Mouse (Mus musculus) CH12.LX (cell line): Measurements from ENCODE around the gene Fcgr2b. TPM values are rescaled to one million over a fixed set of nuclear protein-coding genes. Genes with fewer than 3 reads are reported as not detected.
"Not testable (repeated sequence)": the region's sequence is repeated elsewhere in the genome, so short reads cannot be mapped to it uniquely, and the experiment has no call there.

Experiments
- DNase-seq: peaks from one replicate; pipeline ENCODE4 v3.0.0-alpha.2; 2013; ENCODE audit errors: extremely low read depth
- H3K27ac ChIP-seq: 2 replicates; pipeline ENCODE4 v1.5.1; 2012; ENCODE audit warnings: low read depth, mild to moderate bottlenecking, control low read depth, moderate library complexity; ENCODE audit not compliant: insufficient read depth
- H3K27me3 ChIP-seq: replicated peaks from 2 replicates; pipeline ENCODE3; 2012; ENCODE audit warnings: inconsistent platforms
- H3K36me3 ChIP-seq, 2 experiments: replicated peaks in 1 of 2; 2 replicates each; pipeline versions ENCODE3 to v1.6.1; 2012; ENCODE audit warnings: inconsistent platforms in 1 of 2, low read length in 1 of 2, mild to moderate bottlenecking in 1 of 2, mixed read lengths in 1 of 2, moderate library complexity in 1 of 2; ENCODE audit not compliant: control insufficient read depth in 1 of 2, insufficient read depth in 1 of 2
- H3K4me1 ChIP-seq, 2 experiments: 2 replicates each; pipeline ENCODE4 v1.6.1; 2012; ENCODE audit warnings: inconsistent platforms in 1 of 2, moderate library complexity in 1 of 2; ENCODE audit not compliant: insufficient read depth in 2 of 2, control insufficient read depth in 1 of 2
- H3K4me2 ChIP-seq: 2 replicates; pipeline ENCODE4 v1.6.1; 2012; ENCODE audit warnings: low read depth, mild to moderate bottlenecking, control low read depth; ENCODE audit not compliant: poor library complexity, insufficient read depth, severe bottlenecking
- H3K4me3 ChIP-seq, 3 experiments: fragments of 150-350 bp in 1 of 3; sonication (generic) in 1 of 3; replicated peaks in 1 of 3; 2 replicates each; pipeline versions ENCODE3 to v1.5.1; 2011 to 2012; ENCODE audit warnings: low read depth in 2 of 3, low read length in 2 of 3, mild to moderate bottlenecking in 2 of 3, moderate library complexity in 2 of 3, control low read depth in 1 of 3, improper control_type of control experiment in 1 of 3, inconsistent platforms in 1 of 3, mixed read lengths in 1 of 3; ENCODE audit not compliant: poor library complexity in 1 of 3
- H3K79me2 ChIP-seq: replicated peaks from 2 replicates; pipeline ENCODE4 v1.6.1; 2012; ENCODE audit warnings: mild to moderate bottlenecking, moderate library complexity; ENCODE audit not compliant: control insufficient read depth, poor library complexity, insufficient read depth, severe bottlenecking; ENCODE audit errors: extremely low read depth
- H3K9ac ChIP-seq: 2 replicates; pipeline ENCODE4 v1.6.1; 2012; ENCODE audit warnings: low read depth, mild to moderate bottlenecking, control low read depth, moderate library complexity; ENCODE audit not compliant: insufficient read depth
- H3K9me3 ChIP-seq: replicated peaks from 2 replicates; pipeline ENCODE3; 2012; ENCODE audit warnings: low read length, inconsistent platforms, mixed read lengths
- BHLHE40 ChIP-seq: IDR thresholded peaks from 2 replicates; pipeline ENCODE4 v1.6.1; 2011; ENCODE audit warnings: mild to moderate bottlenecking, low read depth, low read length, improper control_type of control experiment
- CHD1 ChIP-seq: IDR thresholded peaks from 2 replicates; pipeline ENCODE4 v1.6.1; 2012; ENCODE audit warnings: low read depth, low read length, improper control_type of control experiment, inconsistent platforms
- CHD2 ChIP-seq: IDR thresholded peaks from 2 replicates; pipeline ENCODE4 v1.6.1; 2011; ENCODE audit warnings: low read length, improper control_type of control experiment
- CTCF ChIP-seq, 2 experiments: IDR thresholded peaks in 1 of 2; conservative IDR thresholded peaks in 1 of 2; 2 replicates each; pipeline ENCODE4 v1.5.1; 2011 to 2012; ENCODE audit warnings: low read depth in 2 of 2, low read length in 2 of 2, improper control_type of control experiment in 1 of 2, inconsistent platforms in 1 of 2, mild to moderate bottlenecking in 1 of 2, moderate library complexity in 1 of 2
- ELF1 ChIP-seq: IDR thresholded peaks from 2 replicates; pipeline ENCODE4 v1.6.1; 2014; ENCODE audit warnings: low read depth, mild to moderate bottlenecking, inconsistent platforms, low read length, improper control_type of control experiment
- EP300 ChIP-seq: IDR thresholded peaks from 2 replicates; pipeline ENCODE4 v1.6.1; 2011; ENCODE audit warnings: low read length, improper control_type of control experiment
- ETS1 ChIP-seq: conservative IDR thresholded peaks from 2 replicates; pipeline ENCODE4 v1.6.1; 2012; ENCODE audit warnings: low read depth, mild to moderate bottlenecking, inconsistent platforms, low read length, improper control_type of control experiment, moderate library complexity
- GABPA ChIP-seq: IDR thresholded peaks from 2 replicates; pipeline ENCODE4 v1.6.1; 2012; ENCODE audit warnings: low read depth, low read length, improper control_type of control experiment, inconsistent platforms; ENCODE audit not compliant: insufficient replicate concordance
- HCFC1 ChIP-seq: IDR thresholded peaks from 2 replicates; pipeline ENCODE4 v1.6.1; 2012; ENCODE audit warnings: low read depth, mild to moderate bottlenecking, inconsistent platforms, low read length, improper control_type of control experiment
- IRF4 ChIP-seq: IDR thresholded peaks from 2 replicates; pipeline ENCODE4 v1.6.1; 2014; ENCODE audit warnings: low read depth, mild to moderate bottlenecking, inconsistent platforms, low read length, improper control_type of control experiment
- JUN ChIP-seq: IDR thresholded peaks from 2 replicates; pipeline ENCODE4 v1.6.1; 2011; ENCODE audit warnings: low read depth, mild to moderate bottlenecking, low read length, improper control_type of control experiment, moderate library complexity; ENCODE audit not compliant: insufficient read depth
- JUND ChIP-seq: conservative IDR thresholded peaks from 2 replicates; pipeline ENCODE4 v1.6.1; 2011; ENCODE audit warnings: low read depth, low read length, improper control_type of control experiment
- KAT2A ChIP-seq: IDR thresholded peaks from 2 replicates; pipeline ENCODE4 v1.6.1; 2012; ENCODE audit warnings: low read length, improper control_type of control experiment, inconsistent platforms; ENCODE audit not compliant: insufficient replicate concordance
- MAX ChIP-seq: IDR thresholded peaks from 2 replicates; pipeline ENCODE4 v1.6.1; 2011; ENCODE audit warnings: low read length, improper control_type of control experiment
- MAZ ChIP-seq: IDR thresholded peaks from 2 replicates; pipeline ENCODE4 v1.6.1; 2012; ENCODE audit warnings: low read depth, mild to moderate bottlenecking, inconsistent platforms, low read length, improper control_type of control experiment, moderate library complexity
- MEF2A ChIP-seq: IDR thresholded peaks from 2 replicates; pipeline ENCODE4 v1.6.1; 2014; ENCODE audit warnings: low read depth, mild to moderate bottlenecking, inconsistent platforms, low read length, improper control_type of control experiment, borderline replicate concordance
- MYC ChIP-seq: IDR thresholded peaks from 2 replicates; pipeline ENCODE4 v1.6.1; 2011; ENCODE audit warnings: low read depth, mild to moderate bottlenecking, improper control_type of control experiment, low read length
- NELFE ChIP-seq: IDR thresholded peaks from 2 replicates; pipeline ENCODE4 v1.6.1; 2011; ENCODE audit warnings: low read depth, low read length, improper control_type of control experiment
- NRF1 ChIP-seq: IDR thresholded peaks from 2 replicates; pipeline ENCODE4 v1.6.1; 2014; ENCODE audit warnings: low read depth, mild to moderate bottlenecking, inconsistent platforms, low read length, improper control_type of control experiment, moderate library complexity
- PAX5 ChIP-seq: IDR thresholded peaks from 2 replicates; pipeline ENCODE4 v1.6.1; 2012; ENCODE audit warnings: low read length, inconsistent platforms, mixed read lengths
- POLR2A ChIP-seq: IDR thresholded peaks from 2 replicates; pipeline ENCODE4 v1.6.1; 2011; ENCODE audit warnings: low read depth, mild to moderate bottlenecking, improper control_type of control experiment, low read length
- POLR2AphosphoS2 ChIP-seq: IDR thresholded peaks from 2 replicates; pipeline ENCODE4 v1.6.1; 2011; ENCODE audit warnings: low read depth, low read length, improper control_type of control experiment
- RAD21 ChIP-seq: IDR thresholded peaks from 2 replicates; pipeline ENCODE4 v1.6.1; 2011; ENCODE audit warnings: low read depth, mild to moderate bottlenecking, low read length, improper control_type of control experiment, moderate library complexity
- SIN3A ChIP-seq: IDR thresholded peaks from 2 replicates; pipeline ENCODE4 v1.6.1; 2012; ENCODE audit warnings: low read length, improper control_type of control experiment, inconsistent platforms
- SMC3 ChIP-seq: IDR thresholded peaks from 2 replicates; pipeline ENCODE4 v1.6.1; 2011; ENCODE audit warnings: low read depth, low read length, improper control_type of control experiment
- TBP ChIP-seq: conservative IDR thresholded peaks from 2 replicates; pipeline ENCODE4 v1.6.1; 2011; ENCODE audit warnings: low read depth, low read length, improper control_type of control experiment
- TCF12 ChIP-seq: IDR thresholded peaks from 2 replicates; pipeline ENCODE4 v1.6.1; 2014; ENCODE audit warnings: low read depth, mild to moderate bottlenecking, inconsistent platforms, low read length, improper control_type of control experiment
- USF1 ChIP-seq: IDR thresholded peaks from 2 replicates; pipeline ENCODE4 v1.6.1; 2014; ENCODE audit warnings: low read depth, mild to moderate bottlenecking, inconsistent platforms, low read length, improper control_type of control experiment
- USF2 ChIP-seq: conservative IDR thresholded peaks from 2 replicates; pipeline ENCODE4 v1.6.1; 2011; ENCODE audit warnings: low read depth, low read length, improper control_type of control experiment
- ZKSCAN1 ChIP-seq: IDR thresholded peaks from 2 replicates; pipeline ENCODE4 v1.6.1; 2012; ENCODE audit warnings: low read depth, inconsistent platforms, low read length, improper control_type of control experiment, borderline replicate concordance
- ZNF384 ChIP-seq: IDR thresholded peaks from 2 replicates; pipeline ENCODE4 v1.6.1; 2012; ENCODE audit warnings: low read depth, low read length, improper control_type of control experiment, inconsistent platforms
- dilution Hi-C: fragments of 300-500 bp; cut with MboI; formaldehyde crosslinking; loops from 2 replicates; pipeline ENCODE4 v1.14.3; 2020; ENCODE audit warnings: low sequenced_read_pairs; ENCODE audit not compliant: extremely low pct_unique_long_range_greater_than_20kb, extremely low pct_ligation_motif_present
- in situ Hi-C: fragments of 300-500 bp; cut with MboI; formaldehyde crosslinking; loops from 3 replicates; pipeline ENCODE4 v1.14.3; 2019; ENCODE audit warnings: low sequenced_read_pairs, low pct_ligation_motif_present, low pct_unique_long_range_greater_than_20kb, mixed read lengths
- polyA plus RNA-seq: library from polyadenylated mRNA; unstranded; fragments of >175 nt; gene quantifications from 2 replicates; pipeline ENCODE4 v1.2.1, GENCODE M21; 2012; ENCODE audit warnings: low read depth; ENCODE audit not compliant: insufficient read length
- total RNA-seq, 2 experiments: library from RNA; depleted of rRNA; stranded (reverse); fragments of 300-350 nt in 1 of 2; fragments of >200 nt in 1 of 2; gene quantifications; 2 replicates each; pipeline ENCODE4 v1.2.3; 2012 to 2014

The Fcgr2b gene
- total and polyA plus RNA-seq, 3 experiments: 20.2 to 44.3 (median 29.5) TPM

DNA sequence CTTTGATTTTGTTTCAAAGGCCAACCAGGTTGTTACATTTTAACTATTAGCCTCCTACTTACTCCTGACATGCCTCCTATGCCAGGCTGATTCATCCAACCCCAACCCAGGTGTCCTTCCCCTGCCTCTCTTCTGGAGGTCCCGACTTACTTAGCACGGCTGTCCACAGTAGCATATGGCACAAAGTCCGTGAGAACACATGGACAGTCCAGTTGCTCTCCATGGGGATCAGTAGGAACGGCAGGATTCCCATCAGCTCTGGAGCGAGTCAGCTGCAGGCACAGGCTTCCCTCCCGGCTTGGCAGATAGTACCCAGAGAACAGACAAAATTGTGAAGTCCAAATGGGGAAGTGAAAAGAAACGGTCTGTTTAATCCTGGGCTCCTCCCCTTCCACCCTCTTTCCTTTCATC, 591 bp downstream of the Fcgr2b start (continued):
- TF ChIP-seq ELF1 (no peak), HCFC1 (no peak), ZKSCAN1 (no peak), BHLHE40 (0 out of 2 replicates have a peak, but pooled peaks have one; percentile 21), USF2 (no peak)

DNA sequence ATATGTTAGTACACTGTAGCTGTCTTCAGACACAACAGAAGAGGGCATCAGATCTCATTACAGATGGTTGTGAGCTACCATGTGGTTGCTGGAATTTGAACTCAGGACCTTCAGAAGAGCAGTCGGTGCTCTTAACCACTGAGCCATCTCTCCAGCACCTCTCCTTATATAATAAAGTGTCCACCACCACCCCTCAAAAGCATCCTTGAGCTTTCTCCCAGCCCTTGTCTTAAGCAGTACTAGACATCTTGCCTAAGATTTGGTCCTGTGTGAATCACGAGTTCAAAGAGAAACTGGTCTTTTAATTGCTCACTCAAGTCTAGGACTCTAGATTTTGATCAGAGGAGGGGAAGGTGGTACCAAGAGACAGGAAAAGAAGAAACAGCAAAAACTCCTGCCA, 997 bp downstream of the Fcgr2b start:
- dilution Hi-C loops, H3K79me2 ChIP-seq, DNase-seq, H3K27ac ChIP-seq, H3K27me3 ChIP-seq, H3K9me3 ChIP-seq: not testable (repeated sequence)
- Histone ChIP-seq H3K4me3 (peak overlapping the region; percentile 59 to 77 (median 66)), H3K4me1 (peaks cover 17 to 58% of the 10 kb centered on the region in 2 experiments), H3K9ac (peak overlapping the region; percentile 55), H3K4me2 (peak overlapping the region; percentile 59), H3K36me3 (peaks cover 0 to 11% of the 10 kb centered on the region in 2 experiments)
- in situ Hi-C loops: loop anchor here (25.0 kb wide), 1 partner anchor 338 kb away; the partner anchor contains the start of gene Olfml2b

DNA sequence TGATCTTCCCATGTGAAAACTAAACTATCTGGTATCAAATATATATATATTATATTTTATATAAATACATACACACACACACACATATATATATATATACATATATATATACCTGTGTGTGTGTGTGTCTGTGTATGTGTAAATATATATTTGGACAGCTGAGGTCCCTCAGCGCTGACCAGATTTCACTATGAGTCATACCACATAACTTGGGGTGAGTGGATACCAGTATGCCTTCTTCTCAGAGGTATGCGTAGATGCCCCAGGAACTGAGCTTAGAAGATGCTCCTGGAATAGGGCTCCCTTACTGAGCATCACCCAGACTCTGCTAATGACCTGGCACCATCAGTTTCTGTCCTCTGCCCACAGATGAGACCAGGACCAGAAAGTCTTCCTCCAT, 1.6 kb downstream of the Fcgr2b start:
- H3K4me3 ChIP-seq: peak overlapping the region; percentile 28 to 59 (median 42)
- in situ Hi-C loops: loop anchor here (25.0 kb wide), 1 partner anchor 337 kb away; the partner anchor contains the start of gene Olfml2b
- TF ChIP-seq MYC: no peak
- no peak for TF ChIP-seq CHD2
- no peak for TF ChIP-seq RAD21
- peak; percentile 68; the same call in 1 of the 2 replicates for TF ChIP-seq IRF4
- TF ChIP-seq EP300: no peak
- TF ChIP-seq TBP: no peak
- no peak for TF ChIP-seq TCF12
- no peak for TF ChIP-seq ETS1
- TF ChIP-seq BHLHE40: no peak
- no peak for TF ChIP-seq USF2
- TF ChIP-seq CTCF (conservative IDR thresholded peaks at IDR 0.05 in 1 of 2, IDR thresholded peaks at IDR 0.05 in 1 of 2; ENCODE audit: low read depth in 2 of 2, low read length in 2 of 2): no peak
- TF ChIP-seq CHD1: no peak
- TF ChIP-seq JUN: 0 out of 2 replicates have a peak, but pooled peaks have one; percentile 13
- TF ChIP-seq ZNF384: no peak
- TF ChIP-seq USF1: no peak
- TF ChIP-seq JUND: peak; percentile 77
- TF ChIP-seq MEF2A: no peak
- no peak for TF ChIP-seq GABPA
- no peak for TF ChIP-seq MAZ
- no peak for TF ChIP-seq NRF1
- no peak for TF ChIP-seq SMC3
- TF ChIP-seq MAX: no peak
- TF ChIP-seq ZKSCAN1: no peak
- TF ChIP-seq POLR2AphosphoS2: no peak
- no peak for TF ChIP-seq ELF1
- TF ChIP-seq PAX5: no peak
- TF ChIP-seq SIN3A: 0 out of 2 replicates have a peak, but pooled peaks have one; percentile 15
- no peak for TF ChIP-seq KAT2A
- no peak for TF ChIP-seq POLR2A
- TF ChIP-seq NELFE: no peak
- TF ChIP-seq, all 38 proteins: peak for 4
- dilution Hi-C loops: no loop called here
- peaks cover 17 to 58% of the 10 kb centered on the region in 2 experiments for H3K4me1 ChIP-seq
- peaks cover 0 to 13% of the 10 kb centered on the region in 2 experiments for H3K36me3 ChIP-seq
- H3K79me2 ChIP-seq: no peaks in the 10 kb centered on the region; the same call in 1 of the 2 replicates
- no peaks in the 10 kb centered on the region for H3K9me3 ChIP-seq
- peak overlapping the region; percentile 55; the same call in 1 of the 2 replicates for H3K9ac ChIP-seq
- H3K4me2 ChIP-seq: peak overlapping the region; percentile 92
- no peak for DNase-seq
- H3K27me3 ChIP-seq: no peaks in the 10 kb centered on the region
- H3K27ac ChIP-seq: no peak overlapping the region
